21 mouse cellular contexts compared by ENCODE assay signal in the genomic region with DNA sequence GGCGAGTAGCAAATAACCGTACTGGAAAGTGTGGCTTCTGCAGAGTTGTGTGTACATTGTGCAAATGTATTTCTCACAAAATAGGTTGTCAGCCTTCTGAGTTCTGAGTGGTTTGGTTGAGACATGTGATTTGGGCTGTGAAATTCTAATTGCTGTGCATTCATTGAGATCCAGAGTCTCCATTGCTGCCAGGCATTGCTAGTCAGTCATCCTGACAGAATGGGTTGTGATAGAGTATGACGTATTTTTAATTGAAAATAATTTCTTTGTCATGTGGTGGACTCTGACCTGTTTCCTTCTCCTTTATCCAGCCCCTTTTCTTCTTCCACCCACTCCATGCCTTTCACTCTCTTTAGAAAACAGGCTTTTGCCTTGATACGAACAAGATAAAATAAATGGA.
"Had no signal": no experiment of that assay in that cellular context is flagged by ENCODE, and none has a peak within 500 bp of the region (broad histone marks: within the 10 kb centered on the region; RNA-seq: fewer than 3 reads in every experiment).

No protein-coding gene starts in this region.

- H3K4me2 ChIP-seq: liver, embryonic 15.5 days; lung, embryonic 15.5 days; midbrain, embryonic 12.5 days; neural tube, embryonic 13.5 days; neural tube, embryonic 15.5 days had no signal

- DNase-seq: liver, postnatal 0 days; lung, adult 2 months; lung, postnatal 14 days; lung, postnatal 36 days; midbrain, embryonic 14.5 days; right cerebral cortex, adult 18-20 months; right cerebral cortex, postnatal 25 days; right cerebral cortex, postnatal 4 days; spleen, adult 18-20 months; thymus, adult 2 months; thymus, postnatal 25 days; thymus, postnatal 4 days had no signal

- H3K27me3 ChIP-seq: liver, embryonic 15.5 days; lung, embryonic 15.5 days; megakaryocyte, embryonic 14.5 days; midbrain, embryonic 12.5 days; neural tube, embryonic 13.5 days; neural tube, embryonic 15.5 days had no signal

- H3K4me1 ChIP-seq: liver, embryonic 15.5 days; midbrain, embryonic 12.5 days; neural tube, embryonic 15.5 days had no signal

- H3K9me3 ChIP-seq: liver, embryonic 15.5 days; lung, embryonic 15.5 days; megakaryocyte, embryonic 14.5 days; midbrain, embryonic 12.5 days; neural tube, embryonic 13.5 days; neural tube, embryonic 15.5 days had no signal

- H3K9ac ChIP-seq: liver, embryonic 15.5 days; liver, postnatal 0 days; lung, embryonic 15.5 days; midbrain, embryonic 12.5 days; neural tube, embryonic 13.5 days; neural tube, embryonic 15.5 days had no signal

- H3K4me3 ChIP-seq: liver, embryonic 15.5 days; lung, embryonic 15.5 days; megakaryocyte, embryonic 14.5 days; midbrain, embryonic 12.5 days; myocyte; neural tube, embryonic 13.5 days; neural tube, embryonic 15.5 days had no signal

- ATAC-seq: liver, postnatal 0 days; lung, postnatal 0 days had no signal

- H3K27ac ChIP-seq: liver, embryonic 15.5 days; lung, embryonic 15.5 days; macrophage; midbrain, embryonic 12.5 days; neural tube, embryonic 13.5 days; neural tube, embryonic 15.5 days had no signal
